Mouse (Mus musculus) small intestine, adult 2 months (tissue): ENCODE results near the gene Zdhhc18.

ENCODE experiments used
- CTCF ChIP-seq: fragments of 200-500 bp; IDR thresholded peaks from 2 replicates; pipeline ENCODE4 v1.5.1; 2012; ENCODE audit warnings: low read depth, mild to moderate bottlenecking, control low read depth, inconsistent platforms, low read length, moderate library complexity, mixed read lengths; ENCODE audit not compliant: insufficient replicate concordance, insufficient read length; ENCODE audit errors: extremely low read depth
- POLR2A ChIP-seq: fragments of 200-500 bp; IDR thresholded peaks from 2 replicates; pipeline ENCODE4 v1.6.1; 2012; ENCODE audit warnings: low read depth, mild to moderate bottlenecking, control low read depth, inconsistent platforms, low read length, moderate library complexity

GRCm38 (mm10) chr4:133614274-133614761, 35.6 kb downstream of the Zdhhc18 start:
- TF ChIP-seq CTCF (no peak), POLR2A (no peak)
